Mouse (Mus musculus): ENCODE data around the gene Cbx4.

The Cbx4 gene

DNA sequence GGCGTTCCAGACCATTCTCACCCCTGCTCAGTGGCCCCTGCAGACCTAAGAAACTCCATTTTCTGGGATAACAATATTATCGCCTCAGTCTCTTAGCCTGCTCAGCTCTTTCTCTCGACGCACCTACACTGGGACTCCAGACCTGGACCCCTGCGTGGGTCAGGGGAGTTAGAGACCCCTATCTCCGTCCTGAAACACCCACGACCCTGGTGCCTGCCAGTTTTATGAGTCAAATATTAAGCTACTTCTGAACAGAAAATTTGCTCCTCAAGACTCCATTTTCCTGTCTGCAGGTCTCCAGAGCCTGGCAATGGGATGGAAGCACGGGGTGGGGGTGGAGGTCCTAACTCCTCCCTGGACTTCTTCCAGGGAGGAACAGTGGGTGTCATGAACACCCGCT, 28.7 kb downstream of the Cbx4 start:
- in situ Hi-C loops (cut with MboI, MseI): no loop called here

DNA sequence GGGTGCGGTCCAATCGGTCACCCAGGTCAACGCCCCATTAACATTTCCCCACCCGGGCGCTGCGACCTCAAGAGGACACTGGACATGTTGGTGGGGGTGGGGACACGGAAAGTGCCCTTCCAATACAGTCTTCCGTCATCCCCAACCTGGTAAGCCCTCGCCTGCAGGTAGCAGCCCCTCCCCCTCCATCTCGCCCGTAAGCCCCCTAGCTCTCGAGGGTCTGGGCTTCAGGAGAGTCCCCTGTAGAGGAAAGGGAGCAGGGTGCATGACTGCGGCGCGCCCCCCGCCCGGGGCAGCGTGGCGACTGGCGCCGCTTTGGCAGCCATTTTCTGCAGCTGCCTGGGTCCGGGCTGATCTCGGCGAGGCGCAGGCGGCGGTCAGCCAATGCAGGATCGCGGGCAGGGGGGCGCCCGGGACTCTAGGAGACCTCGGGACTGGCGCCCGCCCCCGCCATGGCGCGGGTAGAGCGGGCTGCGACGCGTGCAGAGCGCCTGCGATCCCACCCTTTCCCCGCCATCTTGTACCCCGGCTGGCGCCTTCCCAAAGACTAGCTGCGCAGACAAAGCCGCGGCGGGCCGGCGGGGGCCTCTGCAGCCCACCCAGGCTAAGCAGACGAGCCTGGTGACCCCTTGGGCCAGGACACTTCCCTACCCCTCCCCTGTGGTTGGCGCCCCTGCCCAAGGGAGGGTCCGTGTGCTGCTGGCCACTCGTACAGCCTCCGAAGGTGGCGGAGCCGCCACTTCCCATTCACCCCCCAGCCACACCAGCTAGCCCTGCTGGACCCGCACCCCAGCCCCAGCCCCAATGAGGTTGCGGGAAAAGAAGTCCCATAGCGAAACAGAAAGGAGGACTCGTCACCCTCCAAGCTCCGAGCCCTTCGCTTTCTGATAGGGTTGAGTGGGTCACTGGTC, 29.5 kb downstream of the Cbx4 start:
- in situ Hi-C loops (cut with MboI, MseI): no loop called here

DNA sequence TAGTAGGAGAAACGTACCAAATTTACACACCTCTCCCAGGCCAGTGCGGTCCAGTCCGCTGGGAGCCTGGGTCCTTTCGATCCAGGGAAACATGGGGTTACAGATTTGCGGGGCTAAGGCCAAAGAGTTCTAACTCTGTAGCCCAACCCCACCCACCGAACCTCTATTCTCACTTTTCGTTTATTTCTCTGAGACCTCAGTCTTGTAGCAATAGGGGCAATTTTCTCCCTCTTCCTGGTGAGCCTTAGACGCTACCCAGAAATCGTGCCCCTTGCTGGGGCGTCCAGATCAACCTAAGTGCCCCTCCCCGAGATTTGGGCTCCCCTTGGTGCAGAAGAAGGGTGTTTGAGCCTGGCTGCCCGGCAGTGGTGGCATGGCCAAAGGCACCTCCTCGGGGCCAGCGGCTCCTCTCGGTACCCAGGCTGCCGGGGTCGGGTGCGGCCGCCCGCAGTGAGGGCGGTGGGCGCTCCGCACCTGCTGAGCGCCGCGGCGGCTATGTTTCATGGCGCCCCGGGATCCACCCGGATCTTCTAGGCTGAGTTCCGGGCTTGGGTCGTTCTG, 30.4 kb downstream of the Cbx4 start:
- in situ Hi-C loops (cut with MboI, MseI): no loop called here

DNA sequence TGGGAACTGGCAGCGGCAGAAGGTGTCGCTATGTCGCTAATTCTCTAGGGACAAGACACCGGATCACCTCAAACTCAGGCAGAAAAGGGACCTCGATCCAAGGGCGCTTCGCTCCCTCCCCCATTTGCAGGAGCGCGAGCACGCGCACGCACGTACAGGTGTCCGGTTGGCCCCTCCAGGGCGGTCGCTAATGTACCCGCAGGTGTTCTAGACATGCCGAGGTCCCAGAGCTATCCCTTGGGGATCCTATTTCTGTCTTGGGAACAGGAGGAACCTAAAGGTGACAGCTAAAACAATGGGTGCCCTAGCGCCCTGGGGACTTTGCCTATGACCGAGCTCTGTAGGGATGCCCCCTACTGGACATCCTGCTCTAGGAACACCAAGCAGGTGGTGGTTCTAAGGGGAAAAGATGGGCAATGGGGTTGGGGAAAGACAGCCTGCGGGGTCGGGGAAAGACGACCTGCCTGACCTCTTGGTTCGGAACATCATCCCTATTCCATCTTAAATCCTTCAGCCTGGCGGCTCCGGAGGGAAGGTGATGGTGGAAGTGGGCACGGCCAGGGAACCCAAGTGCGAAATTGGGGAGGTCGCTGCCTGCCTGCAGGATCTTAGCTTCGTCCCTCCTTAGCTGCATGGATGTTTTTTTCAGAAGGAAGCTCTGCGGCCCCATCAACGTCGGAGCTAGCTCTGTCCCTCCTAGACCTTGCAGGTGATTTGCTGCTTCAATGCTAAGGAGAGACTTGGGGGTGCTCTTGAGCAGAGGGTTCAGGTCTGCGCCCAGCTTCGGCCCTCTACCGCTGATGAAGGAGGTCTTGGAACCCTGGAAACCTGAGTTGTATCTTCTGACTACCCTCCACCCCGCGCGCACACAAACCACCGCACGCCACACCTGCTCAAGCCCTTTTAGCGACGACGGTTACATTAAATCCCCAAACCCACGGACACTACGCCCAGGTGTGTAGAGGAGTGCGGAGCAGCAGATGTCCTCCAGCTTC, 31.4 kb downstream of the Cbx4 start:
- in situ Hi-C loops (cut with MboI, MseI): loop anchor here (5.0 kb wide), 1 partner anchor 33 kb away; the partner anchor contains the start of gene Cbx4

DNA sequence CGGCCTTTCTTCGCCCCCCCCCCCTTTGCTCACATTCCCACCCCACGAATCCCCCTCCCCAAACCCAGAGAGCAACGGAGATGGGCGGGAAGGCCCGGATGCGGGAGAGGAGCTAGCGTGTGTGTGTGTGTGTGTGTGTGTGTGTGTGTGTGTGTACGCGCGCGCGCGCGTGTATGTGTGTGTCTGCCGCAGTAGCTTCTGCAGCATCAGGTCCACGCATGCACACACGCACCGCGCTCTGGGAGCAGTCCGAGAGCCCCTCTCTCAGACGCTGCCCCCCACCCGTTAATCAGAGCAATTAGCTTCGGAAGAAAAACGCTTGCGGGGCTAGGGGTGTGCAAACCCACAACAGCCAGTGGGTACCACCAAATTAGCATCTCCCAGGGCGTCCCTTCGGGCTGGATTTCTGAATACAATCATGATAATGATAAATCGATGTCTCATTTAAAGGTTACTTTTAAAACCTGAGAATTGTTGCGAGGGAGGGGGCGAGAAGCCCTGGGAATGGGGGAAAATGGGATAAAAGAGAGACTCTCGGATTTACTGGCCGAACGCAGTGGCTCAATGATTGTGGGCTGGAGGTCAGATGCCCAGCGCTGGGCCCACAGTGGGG, 32.2 kb downstream of the Cbx4 start:
- in situ Hi-C loops (cut with MboI, MseI): loop anchor here (5.0 kb wide), 1 partner anchor 33 kb away; the partner anchor contains the start of gene Cbx4

DNA sequence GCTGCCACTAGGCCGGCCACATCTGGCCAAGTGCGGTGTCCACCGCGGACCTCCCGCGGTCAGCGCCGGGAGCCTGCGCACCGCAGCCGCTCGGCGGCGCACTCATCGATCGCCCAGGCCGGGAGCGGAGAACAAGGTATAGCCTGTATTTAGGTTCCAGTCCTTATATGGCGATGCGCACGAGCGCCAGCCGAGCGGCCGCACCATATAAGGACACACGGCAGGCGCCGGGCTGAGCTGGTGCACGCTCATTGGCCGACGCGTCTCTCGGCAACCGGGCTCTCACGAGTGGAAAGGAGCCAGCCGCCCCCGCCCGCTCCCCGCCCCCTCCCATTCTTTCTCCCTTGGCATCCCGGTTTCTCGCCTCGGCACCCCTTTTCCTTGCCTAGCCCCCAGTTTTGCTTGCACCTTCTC, 32.8 kb downstream of the Cbx4 start:
- in situ Hi-C loops (cut with MboI, MseI): loop anchor here (5.0 kb wide), 1 partner anchor 34 kb away; the partner anchor contains the start of gene Cbx4

DNA sequence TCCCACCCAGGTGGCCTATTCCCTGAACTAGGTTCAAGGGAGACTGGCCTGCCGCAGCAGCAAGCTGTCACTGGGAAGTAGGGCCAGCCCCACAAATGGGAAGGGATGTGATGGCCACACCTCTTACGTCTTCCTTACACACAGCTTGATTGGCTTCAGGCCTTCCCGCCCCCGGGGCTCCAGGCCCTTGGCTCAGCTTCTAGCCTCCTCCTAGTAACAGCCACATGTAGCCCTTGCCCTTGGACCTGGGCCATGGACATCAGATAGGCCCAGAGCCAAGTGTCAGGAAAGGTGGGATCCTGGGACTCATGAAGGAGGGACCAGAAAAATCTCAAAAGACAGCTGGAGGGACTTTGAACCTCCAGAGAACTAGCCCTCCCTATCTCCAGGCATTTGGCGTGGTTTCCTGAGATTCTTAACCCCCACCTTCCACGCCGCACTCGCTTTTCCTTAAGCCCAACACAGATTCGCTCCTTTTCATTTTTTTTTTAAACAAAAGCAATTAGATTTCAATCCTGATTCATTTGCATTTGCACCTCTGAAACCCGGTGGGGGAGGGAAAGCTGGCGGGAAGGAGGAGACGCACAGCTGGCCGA, 33.3 kb downstream of the Cbx4 start:
- in situ Hi-C loops (cut with MboI, MseI): loop anchor here (5.0 kb wide), 1 partner anchor 35 kb away; the partner anchor contains the start of gene Cbx4

DNA sequence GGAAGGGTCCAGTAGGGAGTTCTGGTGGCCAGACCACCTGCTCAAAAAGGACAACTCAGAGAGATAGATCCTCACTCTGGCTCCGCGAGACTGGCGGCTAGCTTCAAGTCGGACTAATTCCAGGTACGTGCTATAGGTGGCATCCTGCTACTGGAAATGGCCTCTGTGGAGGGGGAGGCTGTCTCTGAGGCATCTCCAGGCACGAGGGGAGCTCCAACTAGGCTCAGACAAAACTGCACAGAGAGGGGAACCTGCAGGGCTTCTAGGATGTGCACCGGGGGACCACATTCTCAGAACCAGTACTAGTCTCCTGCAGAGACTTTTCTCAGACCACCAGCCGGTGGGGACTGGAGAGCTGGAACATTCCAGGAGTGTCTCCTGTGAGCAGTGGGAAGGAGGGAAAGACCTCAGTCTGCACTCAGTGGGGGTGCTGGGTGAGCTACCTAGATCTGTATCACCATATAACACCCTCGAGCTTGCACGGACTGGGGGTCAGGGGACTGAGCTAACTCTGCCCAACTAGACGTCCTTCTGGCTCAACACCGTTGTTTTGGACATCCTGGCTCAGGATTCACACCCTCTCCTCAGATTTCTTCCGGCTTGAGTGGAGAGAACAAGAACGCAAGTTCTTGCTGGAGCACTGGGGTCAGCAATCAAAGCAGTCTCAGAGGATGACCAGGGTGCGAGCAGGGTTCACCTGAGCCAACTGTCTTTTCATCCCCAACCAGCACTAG, 33.9 kb downstream of the Cbx4 start:
- in situ Hi-C loops (cut with MboI, MseI): loop anchor here (5.0 kb wide), 1 partner anchor 35 kb away; the partner anchor contains the start of gene Cbx4

DNA sequence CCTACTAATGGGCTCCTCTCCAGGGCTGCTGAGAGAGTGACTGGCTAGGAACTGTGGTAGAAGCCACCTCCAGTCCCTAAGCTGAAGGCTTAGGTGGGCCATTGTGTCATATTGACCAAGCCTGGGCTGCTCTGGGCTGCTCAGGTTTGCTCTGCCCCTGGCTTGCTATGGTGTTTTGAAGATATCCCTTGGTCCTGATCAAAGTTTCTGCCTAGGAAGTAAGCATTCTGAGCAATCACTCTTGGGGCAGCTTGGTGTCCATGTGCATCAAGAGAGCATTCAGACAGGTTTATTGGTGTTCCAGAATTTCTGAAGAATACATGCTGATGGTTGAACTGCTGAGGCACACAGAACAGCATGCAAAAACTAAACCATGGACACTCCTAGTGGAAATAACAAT, 34.6 kb downstream of the Cbx4 start:
- in situ Hi-C loops (cut with MboI, MseI): loop anchor here (5.0 kb wide), 1 partner anchor 36 kb away; the partner anchor contains the start of gene Cbx4

DNA sequence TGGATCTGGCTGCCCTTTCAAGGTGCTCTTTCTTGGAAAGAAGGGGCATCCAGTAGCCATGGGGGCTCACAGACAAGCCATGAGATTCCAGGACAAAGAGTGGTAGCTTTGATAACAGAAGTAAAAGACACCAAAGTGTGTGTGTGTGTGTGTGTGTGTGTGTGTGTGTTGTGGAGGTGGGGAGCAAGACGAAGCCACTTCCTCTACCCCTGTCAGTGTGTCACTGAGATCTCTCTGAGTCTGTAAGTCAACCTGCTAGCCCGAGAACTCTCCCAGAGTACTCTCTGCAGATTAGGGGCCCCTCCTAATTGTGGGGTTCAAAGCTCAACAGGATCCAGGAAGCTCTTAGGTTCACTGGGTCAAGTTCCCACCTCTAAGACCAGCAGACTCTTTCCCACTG, 35.7 kb downstream of the Cbx4 start:
- in situ Hi-C loops (cut with MboI, MseI): loop anchor here (5.0 kb wide), 1 partner anchor 37 kb away; the partner anchor contains the start of gene Cbx4

DNA sequence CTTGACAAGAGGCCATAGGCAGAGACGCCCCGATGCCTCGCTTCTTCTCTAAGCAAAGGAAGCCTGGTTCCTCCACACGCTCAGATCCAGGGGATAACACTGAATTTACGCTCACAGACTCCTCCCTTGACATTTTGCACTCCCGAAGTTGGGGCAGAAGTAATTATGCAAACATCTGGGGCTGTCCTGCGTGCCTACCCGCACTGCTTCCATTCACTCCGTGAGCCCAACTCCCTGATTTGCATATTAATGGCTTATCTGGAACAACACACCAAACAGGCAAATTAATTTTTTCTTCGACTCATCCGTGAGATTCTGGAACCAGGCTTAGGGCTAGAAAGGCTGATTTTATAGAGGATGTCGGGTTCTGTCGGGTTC, 37.9 kb downstream of the Cbx4 start:
- in situ Hi-C loops (cut with MboI, MseI): no loop called here

DNA sequence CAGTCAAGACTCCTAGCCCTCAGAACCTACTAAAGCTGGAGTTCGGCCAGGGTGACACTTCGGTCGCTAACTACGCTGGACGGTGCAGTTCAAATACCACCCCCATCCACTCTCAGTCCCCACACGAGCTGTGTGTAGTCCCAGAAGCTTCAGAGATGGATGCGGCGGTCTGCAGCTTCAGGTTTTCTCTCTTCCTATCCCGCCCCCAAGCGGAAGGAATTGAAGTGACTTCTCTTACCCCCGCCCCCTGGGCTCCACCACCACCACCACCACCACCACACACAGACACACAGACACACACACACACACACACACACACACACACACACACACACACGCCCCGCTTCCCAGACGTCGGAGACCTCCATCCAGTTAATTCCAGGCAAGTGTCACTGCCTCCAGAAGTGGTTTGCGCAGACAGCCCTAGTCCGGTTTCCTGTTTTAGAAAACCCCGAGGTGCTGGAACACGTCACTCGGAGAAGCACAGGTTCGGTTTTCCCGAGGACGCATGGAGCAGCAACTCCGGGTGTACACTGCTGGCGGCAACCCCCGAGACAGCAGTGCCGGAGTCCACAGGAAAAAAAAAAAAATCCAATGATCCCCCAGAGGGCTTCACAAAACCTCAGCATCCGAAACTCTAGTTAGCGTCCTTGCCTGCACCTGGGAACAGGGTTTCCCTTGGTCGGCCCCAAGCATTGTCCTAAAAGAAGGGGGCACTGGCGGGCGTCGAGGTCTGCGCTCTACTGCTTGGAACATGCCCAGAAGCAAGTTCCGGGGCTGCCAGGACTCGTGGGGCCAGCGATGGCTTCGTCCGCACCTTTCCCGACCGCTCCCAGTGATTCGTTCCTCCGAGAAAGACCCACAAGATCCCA, 38.5 kb downstream of the Cbx4 start:
- in situ Hi-C loops (cut with MboI, MseI): no loop called here

DNA sequence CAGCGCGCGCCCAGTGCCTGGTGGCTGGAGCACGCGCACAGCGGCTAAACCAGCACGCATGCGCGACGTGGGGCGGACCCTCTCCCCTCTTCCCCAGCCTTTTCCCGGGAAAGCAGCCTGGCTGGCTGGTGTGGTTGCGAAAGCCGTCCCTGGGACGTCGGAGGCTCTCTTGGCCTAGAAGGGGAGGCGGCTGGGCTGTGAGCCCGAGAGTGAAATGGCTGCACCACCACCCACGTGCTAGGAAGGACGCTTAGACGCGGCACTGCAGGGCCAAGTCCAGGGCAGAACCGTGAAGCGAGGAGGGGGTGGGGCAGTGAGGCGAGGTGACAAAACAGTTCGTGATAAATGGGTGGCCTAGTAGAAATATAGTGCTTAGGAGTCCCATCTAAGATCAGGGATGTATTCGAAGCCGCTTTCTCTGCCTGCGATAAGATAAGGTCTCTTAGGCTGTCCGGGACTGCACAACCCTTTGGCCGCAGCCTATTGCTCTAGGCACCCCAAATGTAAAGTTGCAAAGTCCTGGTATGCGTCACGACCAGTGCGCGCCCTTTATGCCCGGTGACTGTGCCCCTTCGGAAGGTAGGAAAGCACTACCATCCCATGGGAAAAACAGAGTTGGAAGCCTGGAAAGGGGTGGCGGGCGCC, 39.3 kb downstream of the Cbx4 start:
- in situ Hi-C loops (cut with MboI, MseI): no loop called here

DNA sequence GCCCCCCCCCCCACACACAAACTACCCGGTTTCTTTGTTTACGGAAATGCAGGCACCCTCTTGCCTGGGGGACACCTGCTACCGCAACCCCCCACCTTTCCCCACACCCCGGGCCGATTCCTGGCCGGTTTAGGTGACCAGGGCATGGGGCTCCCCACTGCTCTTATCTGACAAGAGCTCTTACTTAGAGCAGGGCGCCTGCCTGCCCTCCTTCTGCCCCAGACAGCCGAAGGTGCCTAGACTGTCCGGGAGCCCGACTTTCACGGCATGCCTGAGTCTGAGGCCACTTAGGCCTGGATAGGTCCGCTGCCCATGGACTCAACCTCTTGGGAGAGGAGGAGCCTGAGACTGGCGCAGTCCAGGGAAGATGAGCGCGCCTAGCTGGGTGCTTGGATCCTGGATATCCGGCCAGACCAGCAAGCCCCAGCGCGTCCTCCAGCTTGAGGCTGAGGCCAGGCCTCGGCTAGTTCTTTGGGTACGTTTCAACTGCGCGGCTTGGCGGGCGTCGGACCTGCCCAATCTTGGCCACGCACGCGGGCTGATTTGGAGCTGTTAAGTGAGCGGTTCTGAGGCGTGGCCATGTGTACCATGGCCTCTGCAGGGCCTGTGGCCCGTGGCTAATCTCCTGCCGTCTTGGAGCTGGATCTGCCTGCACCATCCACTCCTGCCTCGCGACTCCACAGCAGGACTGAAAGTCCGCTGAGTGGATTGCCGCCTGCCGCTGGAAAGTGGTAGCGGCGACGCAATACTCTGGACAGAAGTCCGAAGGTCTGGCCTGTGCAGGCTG, 41.3 kb downstream of the Cbx4 start:
- in situ Hi-C loops (cut with MboI, MseI): no loop called here

DNA sequence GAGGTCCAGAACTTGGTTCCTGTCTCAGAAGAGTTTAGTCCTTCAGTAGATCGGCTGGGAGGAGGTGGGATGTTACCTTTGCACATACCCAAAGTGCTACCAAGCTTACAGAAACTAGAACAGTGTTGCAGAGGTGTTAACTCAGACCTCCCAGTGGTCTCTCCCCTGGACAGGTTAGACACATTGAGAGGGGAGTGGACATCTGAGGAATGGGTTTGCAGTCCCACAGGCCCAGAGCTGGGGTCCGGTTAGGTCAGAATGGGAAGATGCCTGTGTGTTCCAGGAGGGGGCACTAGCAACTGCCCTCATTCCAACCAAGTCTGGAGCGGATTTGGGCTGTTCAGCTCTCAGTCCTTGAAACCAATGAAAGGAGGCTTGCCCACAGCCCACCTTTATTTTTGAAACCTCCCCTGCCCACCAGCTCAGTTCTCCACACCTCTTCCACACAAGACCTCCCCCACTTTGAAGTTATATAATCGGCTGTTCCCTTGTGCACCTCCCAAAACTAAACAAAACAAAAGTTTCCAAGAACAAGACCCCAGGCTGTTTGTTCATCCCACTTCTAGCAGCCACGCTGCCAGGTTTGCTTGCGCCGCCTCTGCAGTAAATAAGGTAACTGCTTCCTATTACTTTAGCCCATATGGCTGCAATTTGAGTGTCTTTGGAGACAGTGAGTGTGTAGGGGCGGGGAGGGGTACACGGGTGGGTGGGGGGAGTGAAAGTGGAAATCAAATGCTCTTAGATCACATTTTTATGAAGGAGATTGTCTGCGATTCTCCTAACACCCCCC, 42.1 kb downstream of the Cbx4 start:
- in situ Hi-C loops (cut with MboI, MseI): no loop called here

DNA sequence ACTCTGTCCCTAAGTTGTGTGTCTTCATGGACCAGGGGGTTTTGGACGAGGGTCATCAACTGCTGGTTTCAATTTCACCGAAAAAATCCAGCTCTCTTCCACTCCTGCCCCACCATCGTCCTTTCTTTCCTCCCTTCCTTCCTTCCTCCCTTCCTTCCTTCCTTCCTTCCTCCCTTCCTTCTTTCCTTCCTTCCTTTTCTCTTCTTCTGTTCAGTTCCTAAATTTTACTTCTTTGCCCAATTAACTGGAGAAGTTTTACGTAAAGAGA, 42.8 kb downstream of the Cbx4 start:
- in situ Hi-C loops (cut with MboI, MseI): no loop called here

All from T-helper 1 cell (primary cell).